Mouse (Mus musculus): ENCODE measurements around the gene Twf2. TPM values are rescaled to one million over a fixed set of nuclear protein-coding genes. Genes with fewer than 3 reads are reported as not detected.

The Twf2 gene
- polyA plus RNA-seq, 1 experiment from 2014 or later: 25.6 TPM

DNA sequence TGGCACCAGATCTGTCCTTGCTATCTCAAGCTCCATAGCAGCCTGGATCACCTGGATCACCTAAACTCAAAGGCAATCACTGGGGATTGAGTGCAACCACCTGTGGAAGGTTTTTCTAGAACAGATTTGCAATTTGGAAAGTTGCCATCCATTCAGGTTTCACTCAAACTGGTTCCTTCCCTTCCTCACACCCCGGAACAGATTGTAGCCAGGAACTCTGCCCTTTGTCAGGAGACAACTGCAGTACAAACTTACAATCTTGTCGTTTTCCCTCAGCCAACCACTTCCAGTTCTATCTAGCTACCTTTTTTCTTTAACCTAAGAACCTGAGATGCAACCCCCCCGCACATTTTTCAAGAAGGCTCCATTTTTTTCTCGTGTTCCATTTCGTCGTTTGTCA, 33.0 kb upstream of the Twf2 start:
- no peaks in the 10 kb centered on the region for H3K36me3 ChIP-seq (ENCODE audit: control insufficient read depth, insufficient read depth)
- no peaks in the 10 kb centered on the region for H3K9me3 ChIP-seq (ENCODE audit: control insufficient read depth)
- 36% methylated on average over 6 of the region's 6 CpGs for WGBS
- no peak overlapping the region for H3K27ac ChIP-seq (ENCODE audit: low read depth, low read length)
- peak overlapping the region; percentile 78; the same call in 1 of the 2 replicates for H3K4me3 ChIP-seq (ENCODE audit: low read depth, low read length)
- H3K27me3 ChIP-seq (replicated peaks; ENCODE audit: control insufficient read depth, insufficient read depth, low read length): no peaks in the 10 kb centered on the region
- 0 out of 2 replicates have a peak, but pooled peaks cover 14% of the 10 kb centered on the region for H3K4me1 ChIP-seq (replicated peaks; ENCODE audit: control insufficient read depth, insufficient read depth, low read length)
- H3K9ac ChIP-seq (ENCODE audit: low read depth, low read length): no peak overlapping the region
- no peak for ATAC-seq
- H3K4me2 ChIP-seq (replicated peaks; ENCODE audit: low read depth): peak overlapping the region; percentile 82; the same call in 1 of the 2 replicates
- no peak for TF ChIP-seq CTCF (IDR thresholded peaks at IDR 0.05; ENCODE audit: low read depth)

DNA sequence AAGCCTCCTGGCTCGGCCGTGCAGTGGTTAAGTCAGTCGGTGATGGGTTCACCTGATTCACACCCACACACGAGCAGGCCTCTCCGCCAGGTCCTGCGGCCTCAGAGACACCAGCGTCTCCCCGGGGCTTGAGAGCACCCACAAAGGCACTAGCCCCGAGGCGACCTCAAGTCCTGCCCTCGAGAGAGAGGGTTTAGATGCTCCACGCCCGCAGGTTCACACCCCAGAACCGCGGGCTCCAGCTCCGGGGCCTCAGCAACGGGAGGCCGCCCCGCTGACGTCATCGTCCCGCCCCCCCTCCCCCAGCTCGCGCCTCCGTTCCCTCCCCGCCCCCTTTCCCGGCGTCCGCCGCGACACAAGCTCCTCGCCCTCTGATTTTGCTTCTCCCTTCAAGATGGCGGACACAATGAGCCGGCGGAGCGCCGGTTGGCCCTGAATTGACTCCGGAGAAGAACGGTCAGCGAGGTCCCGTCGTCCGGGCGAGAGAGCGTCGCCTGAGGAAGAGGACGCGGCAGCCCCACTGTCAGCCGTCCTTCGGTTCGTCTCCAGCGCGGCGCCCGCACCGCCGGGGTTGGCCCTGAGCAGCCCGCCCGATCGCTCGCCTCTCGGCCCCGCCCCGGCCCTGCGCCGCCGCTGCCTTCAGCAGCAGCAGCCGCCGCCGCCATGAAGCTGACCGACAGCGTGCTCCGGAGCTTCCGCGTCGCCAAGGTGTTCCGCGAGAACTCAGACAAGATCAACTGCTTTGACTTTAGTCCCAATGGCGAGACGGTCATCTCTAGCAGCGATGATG, 32.2 kb upstream of the Twf2 start, which contains the start of gene Wdr82:
Gene Wdr82, plus strand, starts transcription at position 373 of the 790 bp plus-strand sequence.
- ATAC-seq: peak; percentile 92
- Histone ChIP-seq H3K4me1 (replicated peaks; ENCODE audit: control insufficient read depth, insufficient read depth, low read length) (0 out of 2 replicates have a peak, but pooled peaks cover 19% of the 10 kb centered on the region), H3K36me3 (ENCODE audit: control insufficient read depth, insufficient read depth) (no peaks in the 10 kb centered on the region), H3K4me3 (ENCODE audit: low read depth, low read length) (peak within 1 kb of the TSS; percentile 78), H3K27ac (ENCODE audit: low read depth, low read length) (peak within 1 kb of the TSS; percentile 97), H3K9me3 (ENCODE audit: control insufficient read depth) (no peaks in the 10 kb centered on the region), H3K27me3 (replicated peaks; ENCODE audit: control insufficient read depth, insufficient read depth, low read length) (no peaks in the 10 kb centered on the region), H3K4me2 (replicated peaks; ENCODE audit: low read depth) (peak within 1 kb of the TSS; percentile 82), H3K9ac (ENCODE audit: low read depth, low read length) (peak within 1 kb of the TSS; percentile 93)
- 1% methylated on average over 80 of the region's 81 CpGs for WGBS
- no peak for TF ChIP-seq CTCF (IDR thresholded peaks at IDR 0.05; ENCODE audit: low read depth)

- Histone ChIP-seq H3K9me3 (ENCODE audit: control insufficient read depth) (no peaks in the 10 kb centered on the region), H3K4me1 (replicated peaks; ENCODE audit: control insufficient read depth, insufficient read depth, low read length) (0 out of 2 replicates have a peak, but pooled peaks cover 19% of the 10 kb centered on the region), H3K36me3 (ENCODE audit: control insufficient read depth, insufficient read depth) (0 out of 2 replicates have a peak, but pooled peaks cover 3% of the 10 kb centered on the region), H3K4me3 (ENCODE audit: low read depth, low read length) (peak overlapping the region; percentile 78), H3K27me3 (replicated peaks; ENCODE audit: control insufficient read depth, insufficient read depth, low read length) (no peaks in the 10 kb centered on the region), H3K27ac (ENCODE audit: low read depth, low read length) (peak overlapping the region; percentile 97), H3K9ac (ENCODE audit: low read depth, low read length) (peak overlapping the region; percentile 93), H3K4me2 (replicated peaks; ENCODE audit: low read depth) (peak overlapping the region; percentile 82)
- under 1% methylated on average over 30 of the region's 30 CpGs for WGBS
- TF ChIP-seq CTCF (IDR thresholded peaks at IDR 0.05; ENCODE audit: low read depth): no peak
- ATAC-seq: peak; percentile 23
These were observed 31.4 kb upstream of the Twf2 start for GRCm38 (mm10) chr9:106171346-106172158.

- Histone ChIP-seq H3K9me3 (ENCODE audit: control insufficient read depth) (no peaks in the 10 kb centered on the region), H3K36me3 (ENCODE audit: control insufficient read depth, insufficient read depth) (peaks cover 9% of the 10 kb centered on the region), H3K4me1 (replicated peaks; ENCODE audit: control insufficient read depth, insufficient read depth, low read length) (0 out of 2 replicates have a peak, but pooled peaks cover 19% of the 10 kb centered on the region), H3K27ac (ENCODE audit: low read depth, low read length) (no peak overlapping the region), H3K27me3 (replicated peaks; ENCODE audit: control insufficient read depth, insufficient read depth, low read length) (no peaks in the 10 kb centered on the region), H3K4me2 (replicated peaks; ENCODE audit: low read depth) (peak overlapping the region; percentile 82), H3K4me3 (ENCODE audit: low read depth, low read length) (peak overlapping the region; percentile 78), H3K9ac (ENCODE audit: low read depth, low read length) (peak overlapping the region; percentile 93; the same call in 1 of the 2 replicates)
- WGBS: under 1% methylated on average over 3 of the region's 3 CpGs
- no peak for TF ChIP-seq CTCF (IDR thresholded peaks at IDR 0.05; ENCODE audit: low read depth)
- no peak for ATAC-seq
These were observed 30.4 kb upstream of the Twf2 start for GRCm38 (mm10) chr9:106172527-106172926.

DNA sequence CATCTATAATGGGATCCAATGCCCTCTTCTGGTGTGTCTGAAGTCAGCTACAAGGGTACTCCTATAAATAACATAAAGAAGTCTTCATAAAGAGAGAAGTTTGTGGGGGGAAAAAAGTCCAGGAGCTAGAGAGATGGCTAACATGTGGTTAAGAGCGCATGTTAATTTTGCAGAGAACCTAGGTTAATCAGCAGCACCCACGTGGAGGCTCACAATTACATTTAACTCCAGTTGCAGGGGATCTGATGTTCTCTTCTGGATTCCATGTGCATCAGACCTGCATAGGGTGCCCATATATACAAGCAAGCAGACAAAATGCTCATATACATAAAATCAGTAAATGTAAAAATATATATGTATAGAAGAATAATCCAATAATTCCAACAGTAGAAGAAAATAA, 29.5 kb upstream of the Twf2 start:
- no peak overlapping the region for H3K27ac ChIP-seq (ENCODE audit: low read depth, low read length)
- H3K27me3 ChIP-seq (replicated peaks; ENCODE audit: control insufficient read depth, insufficient read depth, low read length): no peaks in the 10 kb centered on the region
- peaks cover 16% of the 10 kb centered on the region for H3K36me3 ChIP-seq (ENCODE audit: control insufficient read depth, insufficient read depth)
- WGBS: 35% methylated on average over 2 of the region's 2 CpGs
- H3K9ac ChIP-seq (ENCODE audit: low read depth, low read length): no peak overlapping the region
- 0 out of 2 replicates have a peak, but pooled peaks cover 19% of the 10 kb centered on the region for H3K4me1 ChIP-seq (replicated peaks; ENCODE audit: control insufficient read depth, insufficient read depth, low read length)
- H3K9me3 ChIP-seq (ENCODE audit: control insufficient read depth): no peaks in the 10 kb centered on the region
- no peak for TF ChIP-seq CTCF (IDR thresholded peaks at IDR 0.05; ENCODE audit: low read depth)
- peak overlapping the region; percentile 78; the same call in 1 of the 2 replicates for H3K4me3 ChIP-seq (ENCODE audit: low read depth, low read length)
- ATAC-seq: no peak
- peak overlapping the region; percentile 82 for H3K4me2 ChIP-seq (replicated peaks; ENCODE audit: low read depth)

All from intestine, postnatal 0 days (tissue).